Mouse (Mus musculus) brain, adult 2 months (tissue): ENCODE results near the gene Ube4b.
"Not testable (repeated sequence)": the region's sequence is repeated elsewhere in the genome, so short reads cannot be mapped to it uniquely, and the experiment has no call there.

Experiments
- DNase-seq: peaks from one replicate; pipeline ENCODE4 v3.0.0; 2011; ENCODE audit warnings: low read depth, low spot score

Ube4b gene

GRCm38 (mm10) chr4:149426325-149427199 lies at the start of gene Ube4b:
TSS of gene Ube4b (minus strand) at chr4:149426749.
- peak; percentile 99 for DNase-seq

GRCm38 (mm10) chr4:149475096-149475495 lies 48.5 kb upstream of the Ube4b start:
- DNase-seq = peak; percentile 37

- DNase-seq = no peak
Observed at GRCm38 (mm10) chr4:149469557-149469956, 43.0 kb upstream of the Ube4b start.

GRCm38 (mm10) chr4:149463435-149463950 lies 36.9 kb upstream of the Ube4b start:
- no peak for DNase-seq

GRCm38 (mm10) chr4:149462305-149462971 lies 35.9 kb upstream of the Ube4b start:
- no peak for DNase-seq

GRCm38 (mm10) chr4:149461579-149462304 lies 35.2 kb upstream of the Ube4b start:
- DNase-seq = peak; percentile 93

GRCm38 (mm10) chr4:149460475-149460874 lies 33.9 kb upstream of the Ube4b start:
- not testable (repeated sequence) for DNase-seq

- DNase-seq = no peak
Observed at GRCm38 (mm10) chr4:149459425-149459824, 32.9 kb upstream of the Ube4b start.

GRCm38 (mm10) chr4:149458526-149458925 lies 32.0 kb upstream of the Ube4b start:
- peak; percentile 34 for DNase-seq

GRCm38 (mm10) chr4:149457831-149458430 lies 31.4 kb upstream of the Ube4b start:
- DNase-seq = peak; percentile 18

GRCm38 (mm10) chr4:149457163-149457562 lies 30.6 kb upstream of the Ube4b start:
- DNase-seq = not testable (repeated sequence)

GRCm38 (mm10) chr4:149454879-149455278 lies 28.3 kb upstream of the Ube4b start, which contains the start of gene Rbp7:
TSS of gene Rbp7 (minus strand) at chr4:149454978.
- DNase-seq = no peak

- DNase-seq = no peak
Observed at GRCm38 (mm10) chr4:149454263-149454662, 27.7 kb upstream of the Ube4b start.

- DNase-seq = peak; percentile 45
Observed at GRCm38 (mm10) chr4:149453656-149454055, 27.1 kb upstream of the Ube4b start.

- no peak for DNase-seq
Observed at GRCm38 (mm10) chr4:149450636-149451035, 24.1 kb upstream of the Ube4b start.

- DNase-seq = no peak
Observed at GRCm38 (mm10) chr4:149446309-149446708, 19.8 kb upstream of the Ube4b start.

GRCm38 (mm10) chr4:149445868-149446267 lies 19.3 kb upstream of the Ube4b start:
- DNase-seq = peak; percentile 32

- peak; percentile 98 for DNase-seq
Observed at GRCm38 (mm10) chr4:149444964-149445701, 18.6 kb upstream of the Ube4b start.

- no peak for DNase-seq
Observed at GRCm38 (mm10) chr4:149444465-149444864, 17.9 kb upstream of the Ube4b start.

GRCm38 (mm10) chr4:149442436-149442835 lies 15.9 kb upstream of the Ube4b start:
- no peak for DNase-seq

GRCm38 (mm10) chr4:149440576-149440975 lies 14.0 kb upstream of the Ube4b start:
- DNase-seq = no peak
